Mouse (Mus musculus) telencephalon, adult 2 months (tissue): ENCODE results near the gene Gm13698.
"Not testable (repeated sequence)": the region's sequence is repeated elsewhere in the genome, so short reads cannot be mapped to it uniquely, and the experiment has no call there.

Experiments used
- DNase-seq: peaks from one replicate; pipeline ENCODE4 v3.0.0-alpha.2; 2011; ENCODE audit warnings: low read depth, low spot score

Gene Gm13698

GRCm38 (mm10) chr2:83955393-83955792 lies at the start of gene Gm13698:
TSS of gene Gm13698 (plus strand) at chr2:83955693.
- DNase-seq, result not testable (repeated sequence)

DNA sequence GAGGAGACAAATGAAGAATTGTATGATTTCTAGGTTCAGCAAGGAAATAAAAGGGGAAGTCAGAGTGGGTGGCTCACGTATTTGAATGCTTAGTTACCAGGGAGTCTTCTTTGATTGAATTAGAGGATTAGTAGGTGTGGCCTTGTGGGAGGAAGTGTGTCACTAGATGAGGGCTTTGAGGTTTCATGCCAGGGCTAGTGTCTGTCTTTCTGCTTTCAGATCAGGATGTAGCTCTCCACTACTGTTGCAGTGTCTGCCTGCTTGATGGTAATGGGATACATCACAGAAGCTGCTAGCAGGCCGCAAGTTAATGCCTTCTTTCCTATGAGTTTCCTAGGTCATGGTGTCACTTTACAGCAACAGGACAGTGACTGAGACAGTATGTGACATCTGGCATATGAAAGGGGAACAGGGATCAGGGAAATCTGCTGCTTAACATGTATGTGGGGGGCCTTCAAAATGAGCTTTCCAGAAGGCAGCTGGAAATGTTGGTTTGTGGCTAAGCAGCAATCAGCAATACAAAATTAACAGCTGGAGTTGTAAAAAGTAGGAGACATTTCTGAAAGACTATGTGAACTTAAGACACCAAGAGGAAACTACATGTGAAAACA lies 25.9 kb upstream of the Gm13698 start:
- no peak for DNase-seq

GRCm38 (mm10) chr2:83940931-83941361 lies 14.5 kb upstream of the Gm13698 start, which contains the start of gene Zswim2:
TSS of gene Zswim2 (minus strand) at chr2:83941228.
- DNase-seq, result peak; percentile 88

DNA sequence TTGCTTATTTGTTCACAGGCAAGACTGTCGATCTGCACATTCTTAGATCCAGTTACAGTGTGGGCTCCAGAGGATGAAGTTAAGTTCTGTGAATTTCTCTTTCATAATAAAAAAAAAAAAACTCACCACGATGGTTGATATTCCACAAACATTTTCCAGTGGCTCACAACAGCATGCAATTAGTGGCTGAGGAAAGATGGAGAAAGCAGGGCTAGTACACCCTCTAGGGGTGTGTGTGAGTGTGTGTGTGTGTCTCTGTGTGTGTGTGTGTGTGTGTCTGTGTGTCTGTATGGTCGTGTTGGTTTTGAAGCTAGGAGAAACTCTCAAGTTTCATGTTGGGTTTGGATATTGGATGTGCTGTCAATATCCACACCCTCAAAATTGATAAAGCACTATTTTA lies 14.1 kb upstream of the Gm13698 start:
- no peak for DNase-seq

- no peak for DNase-seq
Observed at GRCm38 (mm10) chr2:83941792-83942191, 13.7 kb upstream of the Gm13698 start.

DNA sequence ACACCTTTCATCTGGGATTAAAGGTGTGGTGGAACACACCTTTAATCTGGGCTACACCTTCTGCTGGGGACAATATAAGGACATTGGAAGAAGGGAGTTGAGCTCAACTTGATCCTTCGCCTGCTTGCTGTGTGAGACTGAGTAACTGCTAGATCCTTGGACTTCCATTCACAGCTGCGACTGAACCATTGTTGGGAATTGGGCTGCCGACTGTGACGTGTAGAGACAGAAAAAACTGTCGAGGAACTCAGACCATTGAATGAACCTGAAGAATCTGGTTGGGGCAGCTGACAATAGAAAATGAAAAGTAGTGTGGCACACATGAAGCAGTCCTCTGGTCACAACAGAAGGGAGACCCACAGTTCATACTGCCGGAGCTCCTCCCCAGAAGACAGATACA lies 5.7 kb downstream of the Gm13698 start, which contains the start of gene Gm13693:
Gm13693 (plus strand) TSS at position 301 of the 400 bp plus-strand sequence.
- DNase-seq, result not testable (repeated sequence)

- DNase-seq, result not testable (repeated sequence)
Observed at GRCm38 (mm10) chr2:83967013-83967412, 11.5 kb downstream of the Gm13698 start, which contains the start of gene Gm13695. TSS of gene Gm13695 (plus strand) at chr2:83967313.

GRCm38 (mm10) chr2:83972823-83973222 lies 17.3 kb downstream of the Gm13698 start, which contains the start of gene Gm13696:
TSS of gene Gm13696 (plus strand) at chr2:83973123.
- DNase-seq, result not testable (repeated sequence)

DNA sequence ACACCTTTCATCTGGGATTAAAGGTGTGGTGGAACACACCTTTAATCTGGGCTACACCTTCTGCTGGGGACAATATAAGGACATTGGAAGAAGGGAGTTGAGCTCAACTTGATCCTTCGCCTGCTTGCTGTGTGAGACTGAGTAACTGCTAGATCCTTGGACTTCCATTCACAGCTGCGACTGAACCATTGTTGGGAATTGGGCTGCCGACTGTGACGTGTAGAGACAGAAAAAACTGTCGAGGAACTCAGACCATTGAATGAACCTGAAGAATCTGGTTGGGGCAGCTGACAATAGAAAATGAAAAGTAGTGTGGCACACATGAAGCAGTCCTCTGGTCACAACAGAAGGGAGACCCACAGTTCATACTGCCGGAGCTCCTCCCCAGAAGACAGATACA lies 23.1 kb downstream of the Gm13698 start, which contains the start of gene Gm13694:
Gm13694 (plus strand) TSS at position 301 of the 400 bp plus-strand sequence.
- not testable (repeated sequence) for DNase-seq

GRCm38 (mm10) chr2:83984443-83984842 lies 28.9 kb downstream of the Gm13698 start, which contains the start of gene Gm13697:
TSS of gene Gm13697 (plus strand) at chr2:83984743.
- DNase-seq, result not testable (repeated sequence)

- not testable (repeated sequence) for DNase-seq
Observed at GRCm38 (mm10) chr2:83990253-83990652, 34.8 kb downstream of the Gm13698 start, which contains the start of gene Gm13691. TSS of gene Gm13691 (plus strand) at chr2:83990553.

GRCm38 (mm10) chr2:83993639-83994255 lies 38.3 kb downstream of the Gm13698 start:
- DNase-seq, result not testable (repeated sequence)

- not testable (repeated sequence) for DNase-seq
Observed at GRCm38 (mm10) chr2:83994526-83994925, 39.0 kb downstream of the Gm13698 start.
